Mouse (Mus musculus) adrenal gland, postnatal 4 days (tissue): ENCODE measurements around the gene Zfp286. TPM values are rescaled to one million over a fixed set of nuclear protein-coding genes. Genes with fewer than 3 reads are reported as not detected.
"Not testable (repeated sequence)": the region's sequence is repeated elsewhere in the genome, so short reads cannot be mapped to it uniquely, and the experiment has no call there.

Experiments
- DNase-seq, 2 experiments: peaks; one replicate each; pipeline ENCODE4 v3.0.0; 2021 to 2022; ENCODE audit warnings: low spot score in 2 of 2, mixed read lengths in 2 of 2
- total RNA-seq, 2 experiments: library from RNA; stranded (reverse); gene quantifications; 2 replicates each; pipeline ENCODE4 v1.2.3; 2021

The Zfp286 gene
- total RNA-seq, 2 experiments from 2014 or later: 8.9 to 11.0 TPM

GRCm38 (mm10) chr11:62804119-62804518 lies 14.9 kb upstream of the Zfp286 start:
- DNase-seq: no peak

- no peak for DNase-seq
These were observed 315 bp upstream of the Zfp286 start for GRCm38 (mm10) chr11:62789617-62789936.

GRCm38 (mm10) chr11:62776510-62776909 lies 12.8 kb downstream of the Zfp286 start:
- DNase-seq: no peak

GRCm38 (mm10) chr11:62760755-62761457 lies 28.4 kb downstream of the Zfp286 start:
- DNase-seq: no peak

- DNase-seq: no peak
These were observed 30.8 kb downstream of the Zfp286 start for GRCm38 (mm10) chr11:62758491-62758890.

- DNase-seq: no peak
These were observed 31.4 kb downstream of the Zfp286 start for GRCm38 (mm10) chr11:62757906-62758305.

GRCm38 (mm10) chr11:62757143-62757507 lies 32.1 kb downstream of the Zfp286 start:
- DNase-seq: no peak

GRCm38 (mm10) chr11:62756456-62757142 lies 32.7 kb downstream of the Zfp286 start:
- peak; percentile 91 to 94 for DNase-seq

GRCm38 (mm10) chr11:62752780-62753179 lies 36.5 kb downstream of the Zfp286 start, which contains the start of gene Gm10428:
Gene Gm10428 (plus strand): TSS chr11:62753100.
- no peak for DNase-seq

GRCm38 (mm10) chr11:62752191-62752590 lies 37.1 kb downstream of the Zfp286 start:
- DNase-seq: no peak

- not testable (repeated sequence) for DNase-seq
These were observed 39.8 kb downstream of the Zfp286 start for GRCm38 (mm10) chr11:62749445-62749844.

GRCm38 (mm10) chr11:62748062-62748461 lies 41.2 kb downstream of the Zfp286 start:
- no peak for DNase-seq

- no peak for DNase-seq
These were observed 42.0 kb downstream of the Zfp286 start for GRCm38 (mm10) chr11:62747227-62747626.

- DNase-seq: peak in 1 of 2 experiments; percentile 26
These were observed 43.2 kb downstream of the Zfp286 start for GRCm38 (mm10) chr11:62746001-62746533.

- peak in 1 of 2 experiments; percentile 48 for DNase-seq
These were observed 45.2 kb downstream of the Zfp286 start for GRCm38 (mm10) chr11:62744103-62744502.

- no peak for DNase-seq
These were observed 46.9 kb downstream of the Zfp286 start for GRCm38 (mm10) chr11:62742261-62742957.

GRCm38 (mm10) chr11:62741186-62741585 lies 48.1 kb downstream of the Zfp286 start:
- DNase-seq: no peak

GRCm38 (mm10) chr11:62732665-62733064 lies 56.6 kb downstream of the Zfp286 start:
- DNase-seq: no peak

- DNase-seq: no peak
These were observed 57.3 kb downstream of the Zfp286 start for GRCm38 (mm10) chr11:62732022-62732387.

- peak; percentile 65 for DNase-seq
These were observed 57.8 kb downstream of the Zfp286 start, which contains the start of gene Zfp287 for GRCm38 (mm10) chr11:62731311-62732021. Gene Zfp287 (minus strand): TSS chr11:62731905.

GRCm38 (mm10) chr11:62728276-62728675 lies 61.0 kb downstream of the Zfp286 start:
- DNase-seq: no peak
